Mouse (Mus musculus) bone marrow macrophage, adult 2 months (primary cell): ENCODE results near the gene Rbp7. TPM values are rescaled to one million over a fixed set of nuclear protein-coding genes. Genes with fewer than 3 reads are reported as not detected.

ENCODE experiments used
- H3K27ac ChIP-seq: 2 replicates; pipeline ENCODE4 v1.5.1; 2012; ENCODE audit warnings: low read depth, low read length; ENCODE audit not compliant: insufficient read depth
- H3K4me1 ChIP-seq: 2 replicates; pipeline ENCODE4 v1.6.1; 2012; ENCODE audit warnings: low read length; ENCODE audit not compliant: control insufficient read depth, insufficient read depth
- H3K4me3 ChIP-seq: 2 replicates; pipeline ENCODE4 v1.5.1; 2012; ENCODE audit warnings: mild to moderate bottlenecking, low read length, moderate library complexity; ENCODE audit not compliant: insufficient read depth
- CTCF ChIP-seq: IDR thresholded peaks from 2 replicates; pipeline ENCODE4 v1.5.1; 2012; ENCODE audit warnings: low read depth, mild to moderate bottlenecking, low read length, moderate library complexity
- POLR2A ChIP-seq: IDR thresholded peaks from 2 replicates; pipeline ENCODE4 v1.6.1; 2012; ENCODE audit warnings: mild to moderate bottlenecking, low read depth, low read length, borderline replicate concordance
- polyA plus RNA-seq: library from polyadenylated mRNA; stranded (reverse); fragments of >200 nt; gene quantifications from 2 replicates; pipeline ENCODE4 v1.2.4, GENCODE M21; 2012; ENCODE audit not compliant: missing spikeins, insufficient read depth, insufficient read length

Rbp7 gene
- not detected in 2 replicates for polyA plus RNA-seq

- Histone ChIP-seq H3K4me3 (no peak within 1 kb of the TSS), H3K27ac (no peak within 1 kb of the TSS)
- TF ChIP-seq CTCF (no peak), POLR2A (no peak)
Measured at GRCm38 (mm10) chr4:149454879-149455278, at the start of gene Rbp7. Gene Rbp7, minus strand, starts transcription at chr4:149454978.

GRCm38 (mm10) chr4:149504363-149504762 lies 49.6 kb upstream of the Rbp7 start:
- no peak for TF ChIP-seq POLR2A
- TF ChIP-seq CTCF: no peak
- peak overlapping the region; percentile 66 for H3K27ac ChIP-seq
- no peak overlapping the region for H3K4me3 ChIP-seq
- H3K4me1 ChIP-seq: peaks cover 12% of the 10 kb centered on the region

More at GRCm38 (mm10) chr4:149454879-149455278, at the start of gene Rbp7:
- H3K4me1 ChIP-seq: peaks cover 8% of the 10 kb centered on the region; the same call in 1 of the 2 replicates

DNA sequence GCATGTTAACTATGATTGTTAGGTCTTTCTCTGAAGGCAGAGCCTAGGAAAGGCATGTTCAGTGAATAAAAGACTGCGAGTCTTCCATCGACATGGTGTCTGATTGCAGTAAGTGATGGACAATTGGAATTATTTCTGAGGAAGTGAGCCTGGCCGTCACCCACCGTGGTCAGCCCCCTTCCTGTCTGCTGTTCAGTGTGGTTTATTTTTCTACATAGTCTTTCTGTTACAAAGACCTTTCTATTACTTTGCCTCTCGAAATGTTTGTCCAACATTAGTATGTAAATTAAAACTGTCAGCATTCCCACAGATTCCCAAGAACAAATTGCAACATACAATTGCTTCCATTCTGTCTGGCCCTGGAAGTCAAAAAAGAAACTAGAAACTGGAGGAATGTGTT lies 45.0 kb upstream of the Rbp7 start:
- Histone ChIP-seq H3K4me3 (no peak overlapping the region), H3K27ac (no peak overlapping the region), H3K4me1 (peaks cover 4% of the 10 kb centered on the region)
- TF ChIP-seq POLR2A (no peak), CTCF (no peak)

DNA sequence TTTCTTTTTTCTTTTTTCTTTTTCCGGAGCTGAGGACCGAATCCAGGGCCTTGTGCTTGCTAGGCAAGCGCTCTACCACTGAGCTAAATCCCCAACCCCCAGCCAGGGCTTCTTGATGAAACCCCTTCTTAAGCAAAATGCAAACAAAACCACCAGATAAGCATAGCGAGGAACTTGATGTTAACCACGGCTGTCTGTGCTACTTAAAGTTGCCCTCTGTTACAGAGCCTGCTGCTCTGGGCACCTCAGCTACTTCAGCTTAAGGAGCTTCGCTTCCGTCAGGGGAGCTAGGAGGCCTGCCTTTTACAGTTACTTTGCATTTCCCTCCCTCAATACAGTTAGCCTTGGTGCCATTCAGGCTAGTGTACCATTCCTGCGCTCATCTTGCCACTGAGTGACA lies 44.1 kb upstream of the Rbp7 start:
- no peak overlapping the region for H3K4me3 ChIP-seq
- TF ChIP-seq CTCF (no peak), POLR2A (no peak)
- no peaks in the 10 kb centered on the region for H3K4me1 ChIP-seq
- no peak overlapping the region for H3K27ac ChIP-seq

DNA sequence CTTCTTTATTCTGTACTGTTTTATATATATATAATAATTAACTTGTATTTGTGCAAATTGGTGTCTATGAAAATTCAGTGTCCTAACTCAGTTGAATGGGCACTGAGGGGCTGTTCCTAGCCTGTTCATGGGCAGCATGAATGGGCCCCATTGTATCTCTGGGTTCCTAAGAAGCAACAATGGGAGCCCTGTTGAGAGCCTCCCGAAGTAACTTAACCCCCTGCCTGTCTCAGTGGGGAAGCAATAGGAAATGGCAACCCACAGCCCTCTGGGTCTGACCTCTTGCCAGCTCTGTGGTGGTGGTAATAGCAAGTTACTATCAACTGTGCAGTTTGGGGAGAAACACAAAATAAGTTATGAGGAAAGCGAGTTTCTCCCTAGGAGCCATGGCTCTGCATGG lies 41.8 kb upstream of the Rbp7 start:
- TF ChIP-seq POLR2A (no peak), CTCF (no peak)
- H3K4me1 ChIP-seq: no peaks in the 10 kb centered on the region
- H3K4me3 ChIP-seq: no peak overlapping the region
- no peak overlapping the region for H3K27ac ChIP-seq

DNA sequence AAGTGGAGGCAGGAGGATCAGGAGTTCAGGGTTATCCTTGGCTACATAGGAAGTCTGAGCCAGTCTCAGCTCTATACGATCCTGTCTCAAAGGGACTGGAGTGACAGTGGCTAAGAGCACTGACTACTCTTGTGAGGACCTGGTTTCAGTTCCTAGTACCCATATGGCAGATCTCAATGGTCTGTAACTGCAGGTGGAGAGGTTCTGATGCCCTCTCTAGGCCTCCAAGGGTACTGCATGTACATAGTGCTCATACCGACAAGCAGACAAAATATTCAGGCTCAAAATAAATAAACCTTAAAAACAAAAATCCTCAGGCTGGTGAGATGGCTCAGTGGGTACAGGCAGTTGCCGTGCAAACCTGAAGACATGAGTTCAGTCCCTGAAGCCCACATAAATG lies 36.4 kb upstream of the Rbp7 start:
- Histone ChIP-seq H3K4me1 (peaks cover 4% of the 10 kb centered on the region; the same call in 1 of the 2 replicates), H3K27ac (no peak overlapping the region), H3K4me3 (no peak overlapping the region)
- TF ChIP-seq CTCF (no peak), POLR2A (no peak)

- TF ChIP-seq POLR2A: no peak
- TF ChIP-seq CTCF: no peak
- H3K27ac ChIP-seq: no peak overlapping the region
- peaks cover 4% of the 10 kb centered on the region; the same call in 1 of the 2 replicates for H3K4me1 ChIP-seq
- no peak overlapping the region for H3K4me3 ChIP-seq
Measured at GRCm38 (mm10) chr4:149489415-149490240, 34.9 kb upstream of the Rbp7 start.

DNA sequence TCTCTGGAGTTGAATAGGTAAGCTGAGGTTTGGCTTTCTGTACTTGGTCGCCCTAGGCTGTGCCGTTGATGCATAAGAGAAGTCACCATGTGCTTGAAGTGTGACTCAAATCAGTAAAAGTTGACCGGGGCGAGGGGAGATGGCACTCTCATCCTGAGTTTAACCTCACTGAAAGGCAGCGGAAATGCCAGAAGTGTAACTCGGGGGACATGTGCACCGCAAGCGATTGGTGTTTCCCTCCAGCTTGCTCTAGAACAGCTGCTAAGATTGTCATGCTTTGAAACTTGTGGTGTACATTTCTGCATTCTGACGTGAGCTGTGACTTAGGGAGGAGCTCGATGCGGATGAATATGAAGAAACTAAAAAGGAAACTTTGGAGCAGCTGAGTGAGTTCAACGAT lies 33.0 kb upstream of the Rbp7 start:
- H3K27ac ChIP-seq: no peak overlapping the region
- peaks cover 11% of the 10 kb centered on the region for H3K4me1 ChIP-seq
- TF ChIP-seq CTCF (no peak), POLR2A (no peak)
- H3K4me3 ChIP-seq: no peak overlapping the region

GRCm38 (mm10) chr4:149485825-149486206 lies 31.0 kb upstream of the Rbp7 start:
- peak overlapping the region; percentile 49 for H3K27ac ChIP-seq
- H3K4me1 ChIP-seq: peaks cover 11% of the 10 kb centered on the region
- TF ChIP-seq POLR2A (no peak), CTCF (no peak)
- peak overlapping the region; percentile 71 for H3K4me3 ChIP-seq

DNA sequence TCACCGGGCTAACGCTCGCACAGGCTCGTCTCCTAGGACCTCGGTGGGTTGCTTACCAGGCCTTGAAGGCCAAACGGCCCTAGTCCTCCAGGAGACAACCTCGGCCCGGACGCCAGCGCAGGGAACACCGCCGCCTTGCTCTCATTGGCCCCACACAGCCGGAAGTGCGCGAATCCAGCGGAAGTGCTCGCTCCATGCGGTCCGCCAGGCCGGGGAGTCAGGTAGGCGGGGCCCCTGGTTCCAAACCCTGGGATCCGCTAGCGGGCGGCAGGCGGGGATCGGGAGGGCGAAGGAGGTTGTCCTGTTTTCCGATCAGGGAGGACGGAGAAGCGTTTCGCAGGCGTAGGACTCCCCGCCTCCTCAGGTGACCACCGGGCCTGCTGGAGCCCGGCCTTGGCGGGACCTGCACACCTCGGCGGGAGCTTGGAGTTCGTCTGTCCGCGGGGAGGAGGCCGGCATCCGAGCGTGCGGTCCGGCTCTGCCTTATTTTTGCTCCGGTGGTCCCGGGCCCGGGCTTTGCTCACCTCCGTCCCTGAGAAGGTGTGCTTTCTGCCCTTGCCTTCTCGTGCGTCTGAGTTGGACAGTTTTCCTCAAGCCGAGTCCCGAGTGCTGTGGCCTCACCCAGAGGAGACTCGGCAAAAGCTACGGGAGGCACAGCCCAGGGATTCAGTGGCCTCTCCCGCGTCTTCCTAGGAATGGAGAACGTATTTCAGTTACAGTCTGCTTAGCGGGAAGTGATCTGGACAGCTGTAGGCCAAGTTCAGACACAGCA lies 30.5 kb upstream of the Rbp7 start, which contains the start of the genes Nmnat1 and Lzic:
Gene Nmnat1, minus strand, starts transcription at position 150 of the 772 bp plus-strand sequence.
Gene Lzic, plus strand, starts transcription at position 177 of the 772 bp plus-strand sequence.
- no peak for TF ChIP-seq CTCF
- no peak for TF ChIP-seq POLR2A
- peak within 1 kb of the TSS; percentile 71 for H3K4me3 ChIP-seq
- H3K27ac ChIP-seq: peak within 1 kb of the TSS; percentile 64
- H3K4me1 ChIP-seq: peaks cover 11% of the 10 kb centered on the region
